Mouse (Mus musculus): Measurements from ENCODE around the gene Stxbp3. TPM values are rescaled to one million over a fixed set of nuclear protein-coding genes. Genes with fewer than 3 reads are reported as not detected.

Stxbp3 gene
- total and polyA plus RNA-seq, 2 experiments from 2014 or later = 7.6 to 13.4 TPM

- H3K4me1 ChIP-seq (ENCODE audit: insufficient read depth, low read length) = no peaks in the 10 kb centered on the region
- 70% methylated on average over 4 of the region's 4 CpGs for WGBS
- no peak overlapping the region for H3K4me3 ChIP-seq (ENCODE audit: low read length)
- ATAC-seq = no peak
- no peaks in the 10 kb centered on the region for H3K9me3 ChIP-seq (ENCODE audit: low read length)
- no peaks in the 10 kb centered on the region for H3K27me3 ChIP-seq (ENCODE audit: insufficient read depth, low read length)
- H3K27ac ChIP-seq = no peak overlapping the region
- no peaks in the 10 kb centered on the region; the same call in none of the 2 replicates for H3K36me3 ChIP-seq (ENCODE audit: insufficient read depth, low read length)
- TF ChIP-seq CTCF (IDR thresholded peaks at IDR 0.05; ENCODE audit: low read depth) = no peak
- no peak for DNase-seq (ENCODE audit: low spot score)
- no peak overlapping the region for H3K4me2 ChIP-seq (ENCODE audit: low read depth, low read length)
- no peak overlapping the region for H3K9ac ChIP-seq (replicated peaks; ENCODE audit: low read length)
These were observed 24.7 kb downstream of the Stxbp3 start for GRCm38 (mm10) chr3:108815631-108816030.

GRCm38 (mm10) chr3:108810747-108811263, 29.5 kb downstream of the Stxbp3 start:
- no peak overlapping the region for H3K4me2 ChIP-seq (ENCODE audit: low read depth, low read length)
- TF ChIP-seq CTCF (IDR thresholded peaks at IDR 0.05; ENCODE audit: low read depth) = no peak
- peaks cover 9% of the 10 kb centered on the region; the same call in 1 of the 2 replicates for H3K36me3 ChIP-seq (ENCODE audit: insufficient read depth, low read length)
- no peak for DNase-seq (ENCODE audit: low spot score)
- no peak overlapping the region for H3K27ac ChIP-seq
- no peaks in the 10 kb centered on the region for H3K9me3 ChIP-seq (ENCODE audit: low read length)
- H3K27me3 ChIP-seq (ENCODE audit: insufficient read depth, low read length) = no peaks in the 10 kb centered on the region
- H3K9ac ChIP-seq (replicated peaks; ENCODE audit: low read length) = no peak overlapping the region
- WGBS = 75% methylated on average over 4 of the region's 4 CpGs
- ATAC-seq = no peak
- H3K4me3 ChIP-seq (ENCODE audit: low read length) = no peak overlapping the region
- no peaks in the 10 kb centered on the region for H3K4me1 ChIP-seq (ENCODE audit: insufficient read depth, low read length)

- 86% methylated on average over 5 of the region's 5 CpGs for WGBS
- H3K4me1 ChIP-seq (ENCODE audit: insufficient read depth, low read length) = no peaks in the 10 kb centered on the region
- ATAC-seq (no peak), DNase-seq (ENCODE audit: low spot score) (no peak)
- TF ChIP-seq CTCF (IDR thresholded peaks at IDR 0.05; ENCODE audit: low read depth) = no peak
- H3K27me3 ChIP-seq (ENCODE audit: insufficient read depth, low read length) = no peaks in the 10 kb centered on the region
- no peak overlapping the region for H3K9ac ChIP-seq (replicated peaks; ENCODE audit: low read length)
- H3K36me3 ChIP-seq (ENCODE audit: insufficient read depth, low read length) = peaks cover 33% of the 10 kb centered on the region
- H3K9me3 ChIP-seq (ENCODE audit: low read length) = no peaks in the 10 kb centered on the region
- no peak overlapping the region for H3K4me3 ChIP-seq (ENCODE audit: low read length)
- H3K4me2 ChIP-seq (ENCODE audit: low read depth, low read length) = no peak overlapping the region
- no peak overlapping the region for H3K27ac ChIP-seq
These were observed 34.7 kb downstream of the Stxbp3 start for GRCm38 (mm10) chr3:108805622-108806021.

- DNase-seq (ENCODE audit: low spot score) (no peak), ATAC-seq (no peak)
- peaks cover 41% of the 10 kb centered on the region for H3K36me3 ChIP-seq (ENCODE audit: insufficient read depth, low read length)
- H3K4me3 ChIP-seq (ENCODE audit: low read length) = no peak overlapping the region
- TF ChIP-seq CTCF (IDR thresholded peaks at IDR 0.05; ENCODE audit: low read depth) = peak; percentile 33; the same call in 1 of the 2 replicates
- no peak overlapping the region for H3K4me2 ChIP-seq (ENCODE audit: low read depth, low read length)
- no peaks in the 10 kb centered on the region for H3K9me3 ChIP-seq (ENCODE audit: low read length)
- no peaks in the 10 kb centered on the region for H3K27me3 ChIP-seq (ENCODE audit: insufficient read depth, low read length)
- H3K27ac ChIP-seq = no peak overlapping the region
- WGBS = 87% methylated on average over 2 of the region's 2 CpGs
- no peak overlapping the region for H3K9ac ChIP-seq (replicated peaks; ENCODE audit: low read length)
- no peaks in the 10 kb centered on the region for H3K4me1 ChIP-seq (ENCODE audit: insufficient read depth, low read length)
These were observed 42.0 kb downstream of the Stxbp3 start for GRCm38 (mm10) chr3:108798375-108798774.

GRCm38 (mm10) chr3:108797723-108798122, 42.6 kb downstream of the Stxbp3 start:
- H3K4me2 ChIP-seq (ENCODE audit: low read depth, low read length) = no peak overlapping the region
- no peak overlapping the region for H3K4me3 ChIP-seq (ENCODE audit: low read length)
- no peaks in the 10 kb centered on the region for H3K27me3 ChIP-seq (ENCODE audit: insufficient read depth, low read length)
- H3K4me1 ChIP-seq (ENCODE audit: insufficient read depth, low read length) = no peaks in the 10 kb centered on the region
- 93% methylated on average over 6 of the region's 6 CpGs for whole genome bisulfite sequencing
- H3K9ac ChIP-seq (replicated peaks; ENCODE audit: low read length) = no peak overlapping the region
- H3K9me3 ChIP-seq (ENCODE audit: low read length) = no peaks in the 10 kb centered on the region
- no peak for TF ChIP-seq CTCF (IDR thresholded peaks at IDR 0.05; ENCODE audit: low read depth)
- ATAC-seq (no peak), DNase-seq (ENCODE audit: low spot score) (no peak)
- H3K27ac ChIP-seq = no peak overlapping the region
- H3K36me3 ChIP-seq (ENCODE audit: insufficient read depth, low read length) = peaks cover 36% of the 10 kb centered on the region

- no peaks in the 10 kb centered on the region for H3K27me3 ChIP-seq (ENCODE audit: insufficient read depth, low read length)
- H3K4me2 ChIP-seq (ENCODE audit: low read depth, low read length) = no peak overlapping the region
- WGBS = 94% methylated on average over 4 of the region's 4 CpGs
- no peak overlapping the region for H3K9ac ChIP-seq (replicated peaks; ENCODE audit: low read length)
- no peaks in the 10 kb centered on the region for H3K9me3 ChIP-seq (ENCODE audit: low read length)
- H3K4me3 ChIP-seq (ENCODE audit: low read length) = no peak overlapping the region
- DNase-seq (ENCODE audit: low spot score) (no peak), ATAC-seq (no peak)
- no peak overlapping the region for H3K27ac ChIP-seq
- H3K4me1 ChIP-seq (ENCODE audit: insufficient read depth, low read length) = no peaks in the 10 kb centered on the region
- no peak for TF ChIP-seq CTCF (IDR thresholded peaks at IDR 0.05; ENCODE audit: low read depth)
- H3K36me3 ChIP-seq (ENCODE audit: insufficient read depth, low read length) = peaks cover 25% of the 10 kb centered on the region; the same call in 1 of the 2 replicates
These were observed 43.9 kb downstream of the Stxbp3 start for GRCm38 (mm10) chr3:108796386-108796785.

- Histone ChIP-seq H3K9ac (replicated peaks; ENCODE audit: low read length) (no peak overlapping the region), H3K27me3 (ENCODE audit: insufficient read depth, low read length) (no peaks in the 10 kb centered on the region), H3K36me3 (ENCODE audit: insufficient read depth, low read length) (peaks cover 21% of the 10 kb centered on the region; the same call in 1 of the 2 replicates), H3K4me2 (ENCODE audit: low read depth, low read length) (no peak overlapping the region), H3K27ac (no peak overlapping the region), H3K9me3 (ENCODE audit: low read length) (no peaks in the 10 kb centered on the region), H3K4me1 (ENCODE audit: insufficient read depth, low read length) (no peaks in the 10 kb centered on the region), H3K4me3 (ENCODE audit: low read length) (no peak overlapping the region)
- ATAC-seq (no peak), DNase-seq (ENCODE audit: low spot score) (no peak)
- 87% methylated on average over 7 of the region's 7 CpGs for WGBS
- no peak for TF ChIP-seq CTCF (IDR thresholded peaks at IDR 0.05; ENCODE audit: low read depth)
These were observed 44.6 kb downstream of the Stxbp3 start for GRCm38 (mm10) chr3:108795554-108796299.

Measured in hindbrain, postnatal 0 days (tissue).